Mouse (Mus musculus) liver, postnatal 0 days (tissue): ENCODE data around the gene Cuedc1. TPM values are rescaled to one million over a fixed set of nuclear protein-coding genes. Genes with fewer than 3 reads are reported as not detected.

Experiments
- ATAC-seq: fragments of 200-750 bp; cut with Nextera tagmentation; 2 replicates; pipeline ENCODE4 v1.8.0; 2017; ENCODE audit warnings: mild to moderate bottlenecking, moderate library complexity
- DNase-seq: peaks from one replicate; pipeline ENCODE4 v3.0.0-alpha.2; 2016
- H3K27ac ChIP-seq: fragments of 300-500 bp; sonication (generic); 2 replicates; pipeline ENCODE4 v1.5.1; 2014; ENCODE audit warnings: antibody characterized with exemption, moderate library complexity, mild to moderate bottlenecking, low read depth
- H3K27me3 ChIP-seq: fragments of 300-500 bp; sonication (generic); 2 replicates; pipeline ENCODE4 v1.6.1; 2014; ENCODE audit warnings: low read length, control low read depth, mixed read lengths; ENCODE audit not compliant: insufficient read depth
- H3K36me3 ChIP-seq: fragments of 300-500 bp; sonication (generic); replicated peaks from 2 replicates; pipeline ENCODE4 v1.6.1; 2014; ENCODE audit warnings: mild to moderate bottlenecking, control low read depth, low read length, moderate library complexity, mixed read lengths; ENCODE audit not compliant: insufficient read depth
- H3K4me1 ChIP-seq: fragments of 300-500 bp; sonication (generic); 2 replicates; pipeline ENCODE4 v1.6.1; 2014; ENCODE audit warnings: antibody characterized with exemption, mild to moderate bottlenecking, control low read depth; ENCODE audit not compliant: insufficient read depth
- H3K4me2 ChIP-seq: fragments of 300-500 bp; sonication (generic); 2 replicates; pipeline ENCODE4 v1.6.1; 2014; ENCODE audit warnings: low read depth, mild to moderate bottlenecking, low read length, moderate library complexity, mixed read lengths
- H3K4me3 ChIP-seq: fragments of 300-500 bp; sonication (generic); 2 replicates; pipeline ENCODE4 v1.5.1; 2014; ENCODE audit warnings: low read depth, low read length
- H3K9ac ChIP-seq: fragments of 300-500 bp; sonication (generic); replicated peaks from 2 replicates; pipeline ENCODE4 v1.6.1; 2014; ENCODE audit warnings: mild to moderate bottlenecking, moderate library complexity
- H3K9me3 ChIP-seq: fragments of 300-500 bp; sonication (generic); 2 replicates; pipeline ENCODE4 v1.6.1; 2016; ENCODE audit warnings: mild to moderate bottlenecking, control low read depth, low read length, mixed read lengths
- CTCF ChIP-seq: sonication (generic); IDR thresholded peaks from 2 replicates; pipeline ENCODE4 v1.5.1; 2016; ENCODE audit warnings: antibody characterized with exemption, low read depth
- EP300 ChIP-seq: IDR thresholded peaks from 2 replicates; pipeline ENCODE4 v1.6.1; 2016; ENCODE audit warnings: antibody characterized with exemption, low read depth, mild to moderate bottlenecking
- WGBS: fragments of 180-500 bp; shearing (Covaris S2); extraction: QIAGEN DNeasy Blood & Tissue Kit; methylation state at CpG from one replicate; pipeline ENCODE4 v1.1.7; 2014; ENCODE audit not compliant: insufficient replicate concordance; 5-methylcytosine and 5-hydroxymethylcytosine counted together
- polyA plus RNA-seq: library from polyadenylated mRNA; unstranded; fragments of >200 nt; fragmentation: Nextera tagmentation; extraction: Ambion mirVana; gene quantifications from 2 replicates; pipeline ENCODE4 v1.2.1, GENCODE M21; 2015

Cuedc1 gene
- polyA plus RNA-seq, 1 experiment from 2014 or later, result 1.2 TPM

- no peaks in the 10 kb centered on the region for H3K9me3 ChIP-seq
- H3K27ac ChIP-seq, result no peak overlapping the region
- TF ChIP-seq CTCF (no peak), EP300 (no peak)
- H3K4me2 ChIP-seq, result no peak overlapping the region
- H3K4me1 ChIP-seq, result peaks cover 5% of the 10 kb centered on the region
- peaks cover 3% of the 10 kb centered on the region; the same call in 1 of the 2 replicates for H3K27me3 ChIP-seq
- no peaks in the 10 kb centered on the region for H3K36me3 ChIP-seq
- ATAC-seq (no peak), DNase-seq (no peak)
- 44% methylated on average over 30 of the region's 32 CpGs for WGBS
- no peak overlapping the region for H3K9ac ChIP-seq
- no peak overlapping the region for H3K4me3 ChIP-seq
Measured at GRCm38 (mm10) chr11:88169531-88170040, 71.7 kb downstream of the Cuedc1 start.

DNA sequence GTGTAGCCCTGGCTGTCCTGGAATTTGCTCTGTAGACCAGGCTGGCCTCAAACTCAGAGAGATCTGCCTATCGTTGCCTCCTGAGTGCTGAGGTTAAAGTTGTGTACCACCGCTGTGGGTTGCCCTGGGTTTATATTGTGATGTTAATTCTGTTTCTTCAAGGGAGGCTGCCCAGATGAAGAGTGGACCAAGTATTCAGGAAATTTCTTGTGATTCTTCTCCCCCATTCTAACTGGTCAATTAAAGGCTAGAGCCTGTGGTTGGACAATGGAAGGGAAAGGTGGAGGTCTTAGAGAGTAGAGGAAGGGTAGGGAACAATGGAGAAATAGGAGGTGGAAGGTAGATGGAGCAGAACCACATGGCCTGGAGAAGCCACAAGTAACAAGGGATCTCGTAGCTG is 72.7 kb downstream of the Cuedc1 start:
- no peak for DNase-seq
- H3K9me3 ChIP-seq, result no peaks in the 10 kb centered on the region
- TF ChIP-seq CTCF (no peak), EP300 (no peak)
- 81% methylated on average over 3 of the region's 3 CpGs for WGBS
- peaks cover 2% of the 10 kb centered on the region; the same call in 1 of the 2 replicates for H3K27me3 ChIP-seq
- H3K9ac ChIP-seq, result no peak overlapping the region
- H3K4me1 ChIP-seq, result no peaks in the 10 kb centered on the region
- ATAC-seq, result no peak
- H3K4me3 ChIP-seq, result no peak overlapping the region
- H3K36me3 ChIP-seq, result no peaks in the 10 kb centered on the region
- no peak overlapping the region for H3K27ac ChIP-seq
- H3K4me2 ChIP-seq, result no peak overlapping the region

- no peak overlapping the region for H3K27ac ChIP-seq
Measured at GRCm38 (mm10) chr11:88171876-88172442, 74.1 kb downstream of the Cuedc1 start.

DNA sequence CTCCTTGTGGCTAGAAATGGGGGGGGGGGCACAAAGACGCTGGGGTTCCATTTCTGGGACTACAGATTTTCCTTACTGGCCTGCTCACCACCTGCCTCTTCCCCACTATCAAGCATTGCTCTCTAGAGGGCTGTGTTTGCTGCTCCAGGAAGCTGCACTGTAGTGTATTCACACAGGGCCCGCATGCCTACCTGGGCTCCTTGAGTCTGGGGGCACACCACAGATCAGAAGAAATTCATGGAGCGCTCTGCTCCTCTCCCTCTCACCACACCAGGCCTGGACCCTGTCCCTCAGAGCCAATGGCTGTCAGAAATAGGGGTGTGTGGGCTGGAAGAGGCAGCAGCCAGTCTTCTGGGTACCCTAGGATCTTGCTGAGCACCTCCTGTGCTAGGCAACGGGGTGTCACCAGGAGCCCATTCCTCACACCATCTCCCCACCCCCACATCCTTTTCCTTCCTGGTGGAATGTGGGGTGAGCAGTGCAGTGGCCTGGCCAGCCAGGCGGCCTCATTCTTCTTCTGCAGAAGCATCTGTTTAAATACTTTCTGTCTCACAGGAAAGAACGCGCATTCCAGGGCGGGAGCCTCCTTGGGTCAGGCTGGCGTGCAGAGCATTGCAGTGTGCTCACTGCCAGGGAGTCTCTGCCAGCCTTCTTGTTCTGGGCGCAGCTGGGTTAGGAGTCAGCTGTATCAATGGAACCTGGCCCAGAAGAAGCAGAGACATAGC is 74.9 kb downstream of the Cuedc1 start:
- 65% methylated on average over 10 of the region's 10 CpGs for WGBS
- Histone ChIP-seq H3K4me2 (no peak overlapping the region), H3K4me3 (no peak overlapping the region), H3K4me1 (no peaks in the 10 kb centered on the region), H3K9ac (no peak overlapping the region), H3K27ac (no peak overlapping the region), H3K9me3 (no peaks in the 10 kb centered on the region), H3K27me3 (no peaks in the 10 kb centered on the region; the same call in 1 of the 2 replicates), H3K36me3 (no peaks in the 10 kb centered on the region)
- TF ChIP-seq EP300 (no peak), CTCF (no peak)
- no peak for DNase-seq
- peak; percentile 15; the same call in 1 of the 2 replicates for ATAC-seq

More at GRCm38 (mm10) chr11:88171876-88172442, 74.1 kb downstream of the Cuedc1 start:
- no peaks in the 10 kb centered on the region for H3K4me1 ChIP-seq
- TF ChIP-seq CTCF (no peak), EP300 (no peak)
- H3K9ac ChIP-seq, result no peak overlapping the region
- WGBS, result 75% methylated on average over 15 of the region's 15 CpGs
- no peaks in the 10 kb centered on the region; the same call in 1 of the 2 replicates for H3K27me3 ChIP-seq
- H3K9me3 ChIP-seq, result no peaks in the 10 kb centered on the region
- DNase-seq (no peak), ATAC-seq (no peak)
- H3K4me2 ChIP-seq, result no peak overlapping the region
- H3K4me3 ChIP-seq, result no peak overlapping the region
- H3K36me3 ChIP-seq, result no peaks in the 10 kb centered on the region

GRCm38 (mm10) chr11:88173386-88174025 is 75.6 kb downstream of the Cuedc1 start:
- H3K4me3 ChIP-seq, result no peak overlapping the region
- no peaks in the 10 kb centered on the region for H3K9me3 ChIP-seq
- no peak for ATAC-seq
- no peaks in the 10 kb centered on the region for H3K36me3 ChIP-seq
- no peak for TF ChIP-seq CTCF
- TF ChIP-seq EP300, result no peak
- WGBS, result 32% methylated on average over 9 of the region's 9 CpGs
- no peak overlapping the region for H3K9ac ChIP-seq
- no peaks in the 10 kb centered on the region for H3K4me1 ChIP-seq
- no peak overlapping the region for H3K4me2 ChIP-seq
- H3K27ac ChIP-seq, result no peak overlapping the region
- DNase-seq, result no peak
- no peaks in the 10 kb centered on the region; the same call in 1 of the 2 replicates for H3K27me3 ChIP-seq

GRCm38 (mm10) chr11:88180467-88180958 is 82.7 kb downstream of the Cuedc1 start:
- no peak for DNase-seq

More at GRCm38 (mm10) chr11:88180467-88180958, 82.7 kb downstream of the Cuedc1 start:
- Histone ChIP-seq H3K27ac (0 out of 2 replicates have a peak overlapping the region, but pooled peaks have one; percentile 39), H3K9ac (no peak overlapping the region), H3K4me1 (no peaks in the 10 kb centered on the region; the same call in 1 of the 2 replicates), H3K4me2 (no peak overlapping the region), H3K36me3 (no peaks in the 10 kb centered on the region), H3K27me3 (no peaks in the 10 kb centered on the region), H3K4me3 (no peak overlapping the region), H3K9me3 (no peaks in the 10 kb centered on the region)
- TF ChIP-seq CTCF, result no peak
- TF ChIP-seq EP300, result no peak
- no peak for ATAC-seq
- WGBS, result 57% methylated on average over 6 of the region's 6 CpGs
